Mouse (Mus musculus): ENCODE data around the gene Nt5m. TPM values are rescaled to one million over a fixed set of nuclear protein-coding genes. Genes with fewer than 3 reads are reported as not detected.

Gene Nt5m
- total and polyA plus RNA-seq, 3 experiments = 26.6 to 29.1 TPM; not detected in 1

GRCm38 (mm10) chr11:59888151-59888550 lies 48.9 kb downstream of the Nt5m start:
- no peak for TF ChIP-seq GATA1 (IDR thresholded peaks at IDR 0.05; ENCODE audit: low read depth, low read length)
- no peak for TF ChIP-seq MAX (IDR thresholded peaks at IDR 0.05; ENCODE audit: low read length)
- no peak for TF ChIP-seq SIN3A (IDR thresholded peaks at IDR 0.05; ENCODE audit: low read length)
- no peak for TF ChIP-seq MEF2A (IDR thresholded peaks at IDR 0.05; ENCODE audit: extremely low read depth, insufficient replicate concordance, low read depth, low read length, poor library complexity, severe bottlenecking)
- no peak for TF ChIP-seq ELF1 (IDR thresholded peaks at IDR 0.05; ENCODE audit: low read depth, low read length)
- no peak for TF ChIP-seq ZNF384 (IDR thresholded peaks at IDR 0.05; ENCODE audit: low read depth, low read length)
- TF ChIP-seq ZKSCAN1 (IDR thresholded peaks at IDR 0.05; ENCODE audit: low read depth, low read length) = no peak
- TF ChIP-seq RCOR1 (IDR thresholded peaks at IDR 0.05; ENCODE audit: low read depth, low read length) = no peak
- TF ChIP-seq GABPA (IDR thresholded peaks at IDR 0.05; ENCODE audit: low read depth, low read length) = no peak
- no peak for TF ChIP-seq CTCF (IDR thresholded peaks at IDR 0.05 in 2 of 3, conservative IDR thresholded peaks at IDR 0.05 in 1 of 3; ENCODE audit: control insufficient read depth in 1 of 3, insufficient read depth in 1 of 3, low read depth in 2 of 3, low read length in 3 of 3, poor library complexity in 1 of 3, severe bottlenecking in 1 of 3)
- no peak for TF ChIP-seq RAD21 (IDR thresholded peaks at IDR 0.05; ENCODE audit: low read depth, low read length)
- no peak for TF ChIP-seq EP300 (IDR thresholded peaks at IDR 0.05; ENCODE audit: low read depth in 1 of 2, low read length in 2 of 2)
- no peak for TF ChIP-seq SMC3 (IDR thresholded peaks at IDR 0.05; ENCODE audit: low read depth, low read length)
- no peak for TF ChIP-seq E2F4 (IDR thresholded peaks at IDR 0.05; ENCODE audit: borderline replicate concordance, low read depth, low read length)
- no peak overlapping the region for H3K9ac ChIP-seq (ENCODE audit: control insufficient read depth, low read depth, low read length, poor library complexity, severe bottlenecking)
- no peaks in the 10 kb centered on the region for H3K36me3 ChIP-seq (ENCODE audit: control insufficient read depth in 1 of 2, insufficient read depth in 2 of 2, low read length in 2 of 2)
- H3K27me3 ChIP-seq (ENCODE audit: control insufficient read depth in 1 of 2, insufficient read depth in 2 of 2, low read length in 2 of 2) = no peaks in the 10 kb centered on the region
- no peaks in the 10 kb centered on the region for H3K79me2 ChIP-seq (ENCODE audit: control insufficient read depth, insufficient read depth, low read length, poor library complexity)
- H3K4me3 ChIP-seq (ENCODE audit: control insufficient read depth in 1 of 2, insufficient read depth in 1 of 2, low read depth in 2 of 2, low read length in 2 of 2) = no peak overlapping the region
- H3K27ac ChIP-seq (ENCODE audit: control insufficient read depth, low read depth, low read length) = no peak overlapping the region
- DNase-seq (ENCODE audit: low read depth, low spot score) = no peak
- H3K9me3 ChIP-seq (replicated peaks; ENCODE audit: insufficient read depth, low read length) = no peaks in the 10 kb centered on the region
- H3K4me1 ChIP-seq (ENCODE audit: control insufficient read depth in 1 of 2, insufficient read depth in 2 of 2, low read length in 2 of 2) = no peaks in the 10 kb centered on the region

- Histone ChIP-seq H3K36me3 (ENCODE audit: control insufficient read depth in 1 of 2, insufficient read depth in 2 of 2, low read length in 2 of 2) (no peaks in the 10 kb centered on the region), H3K79me2 (ENCODE audit: control insufficient read depth, insufficient read depth, low read length, poor library complexity) (no peaks in the 10 kb centered on the region), H3K27ac (ENCODE audit: control insufficient read depth, low read depth, low read length) (no peak overlapping the region), H3K9me3 (replicated peaks; ENCODE audit: insufficient read depth, low read length) (no peaks in the 10 kb centered on the region), H3K4me3 (ENCODE audit: control insufficient read depth in 1 of 2, insufficient read depth in 1 of 2, low read depth in 2 of 2, low read length in 2 of 2) (no peak overlapping the region), H3K9ac (ENCODE audit: control insufficient read depth, low read depth, low read length, poor library complexity, severe bottlenecking) (no peak overlapping the region), H3K4me1 (ENCODE audit: control insufficient read depth in 1 of 2, insufficient read depth in 2 of 2, low read length in 2 of 2) (0 out of 4 replicates have a peak, but pooled peaks cover 0 to 9% of the 10 kb centered on the region in 2 experiments), H3K27me3 (ENCODE audit: control insufficient read depth in 1 of 2, insufficient read depth in 2 of 2, low read length in 2 of 2) (no peaks in the 10 kb centered on the region)
- TF ChIP-seq CHD2 (IDR thresholded peaks at IDR 0.05; ENCODE audit: low read length) (no peak), USF2 (IDR thresholded peaks at IDR 0.05; ENCODE audit: borderline replicate concordance in 1 of 2, insufficient read depth in 1 of 2, low read depth in 1 of 2, low read length in 2 of 2) (no peak), MAFK (IDR thresholded peaks at IDR 0.05; ENCODE audit: borderline replicate concordance, low read depth, low read length) (no peak), RAD21 (IDR thresholded peaks at IDR 0.05; ENCODE audit: low read depth, low read length) (no peak), UBTF (IDR thresholded peaks at IDR 0.05; ENCODE audit: borderline replicate concordance, insufficient read depth, low read depth, low read length) (no peak), MXI1 (IDR thresholded peaks at IDR 0.05; ENCODE audit: low read depth, low read length) (no peak)
- DNase-seq (ENCODE audit: low read depth, low spot score) = no peak
These were observed 52.6 kb downstream of the Nt5m start for GRCm38 (mm10) chr11:59891854-59892253.

All from MEL (cell line).